Mouse (Mus musculus) C2C12 (cell line): ENCODE measurements around the gene Opn1sw.

ENCODE experiments used
- CEBPB ChIP-seq: IDR thresholded peaks from one replicate; pipeline ENCODE4 v1.6.1; 2011; ENCODE audit warnings: low read depth, mild to moderate bottlenecking, control low read depth, moderate library complexity
- MAX ChIP-seq: IDR thresholded peaks from one replicate; pipeline ENCODE4 v1.6.1; 2011; ENCODE audit warnings: mild to moderate bottlenecking, control low read depth

GRCm38 (mm10) chr6:29406412-29406811, 18.1 kb upstream of the Opn1sw start:
- TF ChIP-seq CEBPB: no peak
- no peak for TF ChIP-seq MAX
